Mouse (Mus musculus) limb, embryonic 14.5 days (tissue): ENCODE results near the gene A130010J15Rik. TPM values are rescaled to one million over a fixed set of nuclear protein-coding genes. Genes with fewer than 3 reads are reported as not detected.

Experiments used
- ATAC-seq: fragments of 200-750 bp; cut with Nextera tagmentation; 2 replicates; pipeline ENCODE4 v1.8.0; 2017; ENCODE audit warnings: low read depth, moderate number of reproducible peaks, moderate TSS enrichment; ENCODE audit not compliant: low FRiP score
- DNase-seq: peaks from one replicate; pipeline ENCODE4 v3.0.0-alpha.2; 2015; ENCODE audit warnings: low spot score
- H3K27ac ChIP-seq: fragments of 300-500 bp; sonication (generic); replicated peaks from 2 replicates; pipeline ENCODE4 v1.5.1; 2014; ENCODE audit warnings: low read depth, mild to moderate bottlenecking, low read length, moderate library complexity, mixed read lengths
- H3K27me3 ChIP-seq: fragments of 300-500 bp; sonication (generic); 2 replicates; pipeline ENCODE4 v1.6.1; 2014; ENCODE audit warnings: low read length, mixed read lengths; ENCODE audit not compliant: control insufficient read depth, insufficient read depth
- H3K36me3 ChIP-seq: fragments of 300-500 bp; sonication (generic); 2 replicates; pipeline ENCODE4 v1.6.1; 2014; ENCODE audit warnings: mild to moderate bottlenecking, low read length, moderate library complexity, mixed read lengths; ENCODE audit not compliant: control insufficient read depth, insufficient read depth
- H3K4me1 ChIP-seq: fragments of 300-500 bp; sonication (generic); 2 replicates; pipeline ENCODE4 v1.6.1; 2014; ENCODE audit warnings: antibody characterized with exemption, low read length, mixed read lengths; ENCODE audit not compliant: control insufficient read depth, insufficient read depth
- H3K4me2 ChIP-seq: fragments of 300-500 bp; sonication (generic); replicated peaks from 2 replicates; pipeline ENCODE4 v1.6.1; 2014; ENCODE audit warnings: low read depth, mild to moderate bottlenecking, low read length, moderate library complexity; ENCODE audit not compliant: severe bottlenecking
- H3K4me3 ChIP-seq: fragments of 300-500 bp; sonication (generic); replicated peaks from 2 replicates; pipeline ENCODE4 v1.5.1; 2014; ENCODE audit warnings: low read length
- H3K9ac ChIP-seq: fragments of 300-500 bp; sonication (generic); 2 replicates; pipeline ENCODE4 v1.6.1; 2014; ENCODE audit warnings: mild to moderate bottlenecking, low read depth, low read length, moderate library complexity; ENCODE audit not compliant: severe bottlenecking
- H3K9me3 ChIP-seq: fragments of 300-500 bp; sonication (generic); 2 replicates; pipeline ENCODE4 v1.6.1; 2016; ENCODE audit warnings: low read length; ENCODE audit not compliant: control insufficient read depth
- POLR2A ChIP-seq: fragments of 200-500 bp; IDR thresholded peaks from 2 replicates; pipeline ENCODE4 v1.8.0; 2012; ENCODE audit warnings: inconsistent platforms, mild to moderate bottlenecking, moderate library complexity, borderline replicate concordance; ENCODE audit not compliant: insufficient read depth, insufficient read length; ENCODE audit errors: extremely low read depth
- WGBS: fragments of 180-500 bp; shearing (Covaris S2); extraction: QIAGEN DNeasy Blood & Tissue Kit; methylation state at CpG from one replicate; pipeline ENCODE4 v1.1.7; 2014; 5-methylcytosine and 5-hydroxymethylcytosine counted together
- polyA plus RNA-seq, 2 experiments: library from polyadenylated mRNA; depleted of rRNA in 1 of 2; stranded (reverse) in 1 of 2; unstranded in 1 of 2; fragments of >200 nt; fragmentation: Nextera tagmentation in 1 of 2; extraction: Ambion mirVana in 1 of 2; gene quantifications; 2 replicates each; pipeline versions ENCODE4 v1.2.1 to v1.2.3; 2012 to 2014

The A130010J15Rik gene
- polyA plus RNA-seq, 2 experiments, result 9.6 to 15.1 TPM

GRCm38 (mm10) chr1:193189771-193190170 lies 21.9 kb downstream of the A130010J15Rik start:
- peaks cover 25% of the 10 kb centered on the region for H3K4me1 ChIP-seq
- no peaks in the 10 kb centered on the region for H3K36me3 ChIP-seq
- peak overlapping the region; percentile 16; the same call in 1 of the 2 replicates for H3K4me2 ChIP-seq
- ATAC-seq, result 0 out of 2 replicates have a peak, but pooled peaks have one; percentile 7
- WGBS, result 22% methylated on average over 3 of the region's 3 CpGs
- peak overlapping the region; percentile 79 for H3K27ac ChIP-seq
- TF ChIP-seq POLR2A, result no peak
- no peaks in the 10 kb centered on the region for H3K27me3 ChIP-seq
- H3K9me3 ChIP-seq, result no peaks in the 10 kb centered on the region
- no peak overlapping the region for H3K4me3 ChIP-seq
- no peak overlapping the region for H3K9ac ChIP-seq
- no peak for DNase-seq

GRCm38 (mm10) chr1:193191675-193192283 lies 23.9 kb downstream of the A130010J15Rik start:
- DNase-seq (no peak), ATAC-seq (no peak)
- Histone ChIP-seq H3K4me2 (no peak overlapping the region), H3K4me1 (peaks cover 28% of the 10 kb centered on the region), H3K9ac (no peak overlapping the region), H3K36me3 (no peaks in the 10 kb centered on the region), H3K27me3 (no peaks in the 10 kb centered on the region), H3K9me3 (no peaks in the 10 kb centered on the region), H3K27ac (0 out of 2 replicates have a peak overlapping the region, but pooled peaks have one; percentile 5), H3K4me3 (no peak overlapping the region)
- TF ChIP-seq POLR2A, result no peak
- WGBS, result 85% methylated on average over 7 of the region's 7 CpGs

- H3K4me1 ChIP-seq, result peaks cover 14% of the 10 kb centered on the region
- no peaks in the 10 kb centered on the region for H3K27me3 ChIP-seq
- WGBS, result 82% methylated on average over 3 of the region's 3 CpGs
- H3K9ac ChIP-seq, result no peak overlapping the region
- H3K36me3 ChIP-seq, result no peaks in the 10 kb centered on the region
- no peak overlapping the region for H3K4me3 ChIP-seq
- ATAC-seq (no peak), DNase-seq (no peak)
- no peak overlapping the region for H3K4me2 ChIP-seq
- H3K27ac ChIP-seq, result no peak overlapping the region
- no peak for TF ChIP-seq POLR2A
- no peaks in the 10 kb centered on the region for H3K9me3 ChIP-seq
These were observed 26.7 kb downstream of the A130010J15Rik start for GRCm38 (mm10) chr1:193194416-193195140.

- H3K9me3 ChIP-seq, result no peaks in the 10 kb centered on the region
- no peaks in the 10 kb centered on the region for H3K27me3 ChIP-seq
- TF ChIP-seq POLR2A, result no peak
- H3K4me2 ChIP-seq, result no peak overlapping the region
- peaks cover 7% of the 10 kb centered on the region for H3K4me1 ChIP-seq
- H3K4me3 ChIP-seq, result no peak overlapping the region
- H3K9ac ChIP-seq, result no peak overlapping the region
- no peaks in the 10 kb centered on the region for H3K36me3 ChIP-seq
- no peak overlapping the region for H3K27ac ChIP-seq
- DNase-seq (no peak), ATAC-seq (no peak)
- 71% methylated on average over 3 of the region's 3 CpGs for WGBS
These were observed 27.4 kb downstream of the A130010J15Rik start for GRCm38 (mm10) chr1:193195169-193195810.

GRCm38 (mm10) chr1:193197494-193198205 lies 29.8 kb downstream of the A130010J15Rik start:
- no peaks in the 10 kb centered on the region for H3K9me3 ChIP-seq
- no peak overlapping the region for H3K27ac ChIP-seq
- no peaks in the 10 kb centered on the region for H3K27me3 ChIP-seq
- H3K4me2 ChIP-seq, result no peak overlapping the region
- ATAC-seq, result peak; percentile 69; the same call in 1 of the 2 replicates
- no peak for TF ChIP-seq POLR2A
- DNase-seq, result no peak
- H3K36me3 ChIP-seq, result no peaks in the 10 kb centered on the region
- 87% methylated on average over 18 of the region's 18 CpGs for WGBS
- no peak overlapping the region for H3K4me3 ChIP-seq
- H3K9ac ChIP-seq, result no peak overlapping the region
- peaks cover 3% of the 10 kb centered on the region; the same call in 1 of the 2 replicates for H3K4me1 ChIP-seq
